Mouse (Mus musculus): ENCODE measurements around the gene Tdrd12. TPM values are rescaled to one million over a fixed set of nuclear protein-coding genes. Genes with fewer than 3 reads are reported as not detected.

Tdrd12 gene
- 0.50 and 0.78 TPM in 2 replicates for polyA plus RNA-seq (2014; fragmentation: Nextera tagmentation; extraction: Ambion mirVana)

DNA sequence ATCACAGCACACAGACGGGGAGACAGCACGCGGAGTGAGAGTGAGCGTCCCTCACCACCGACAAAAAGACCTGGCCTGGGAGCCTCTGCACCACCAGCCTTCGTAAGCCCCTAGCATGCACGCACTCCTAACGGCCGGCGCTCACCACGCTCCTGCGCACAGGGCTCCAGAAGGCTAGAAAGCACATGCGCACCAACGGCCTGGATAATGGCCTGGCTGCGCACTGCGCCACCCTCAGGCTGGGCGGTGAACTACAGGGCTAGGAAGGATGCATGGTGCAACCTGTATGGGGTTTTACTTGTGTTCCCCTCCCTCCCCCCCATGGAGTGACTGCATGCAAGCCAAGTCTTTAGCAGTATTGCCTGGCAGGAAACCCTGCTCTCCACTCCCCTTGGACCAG is at the start of gene Tdrd12:
Tdrd12 (minus strand) TSS at position 184 of the 400 bp plus-strand sequence.
- DNase-seq (ENCODE audit: low spot score) (no peak), ATAC-seq (no peak)
- H3K36me3 ChIP-seq (ENCODE audit: control insufficient read depth, insufficient read depth, low read length): no peaks in the 10 kb centered on the region
- H3K9me3 ChIP-seq (replicated peaks; ENCODE audit: control insufficient read depth, low read length): no peaks in the 10 kb centered on the region
- H3K9ac ChIP-seq (ENCODE audit: low read length): no peak within 1 kb of the TSS
- no peak within 1 kb of the TSS for H3K4me2 ChIP-seq (ENCODE audit: low read length)
- 97% methylated on average over 17 of the region's 17 CpGs for WGBS
- H3K4me1 ChIP-seq (ENCODE audit: control insufficient read depth, insufficient read depth, low read length): no peaks in the 10 kb centered on the region
- no peak within 1 kb of the TSS for H3K27ac ChIP-seq (ENCODE audit: low read depth, low read length)
- no peaks in the 10 kb centered on the region for H3K27me3 ChIP-seq (replicated peaks; ENCODE audit: control insufficient read depth, insufficient read depth, low read length)
- H3K4me3 ChIP-seq (ENCODE audit: low read depth, low read length): no peak within 1 kb of the TSS

DNA sequence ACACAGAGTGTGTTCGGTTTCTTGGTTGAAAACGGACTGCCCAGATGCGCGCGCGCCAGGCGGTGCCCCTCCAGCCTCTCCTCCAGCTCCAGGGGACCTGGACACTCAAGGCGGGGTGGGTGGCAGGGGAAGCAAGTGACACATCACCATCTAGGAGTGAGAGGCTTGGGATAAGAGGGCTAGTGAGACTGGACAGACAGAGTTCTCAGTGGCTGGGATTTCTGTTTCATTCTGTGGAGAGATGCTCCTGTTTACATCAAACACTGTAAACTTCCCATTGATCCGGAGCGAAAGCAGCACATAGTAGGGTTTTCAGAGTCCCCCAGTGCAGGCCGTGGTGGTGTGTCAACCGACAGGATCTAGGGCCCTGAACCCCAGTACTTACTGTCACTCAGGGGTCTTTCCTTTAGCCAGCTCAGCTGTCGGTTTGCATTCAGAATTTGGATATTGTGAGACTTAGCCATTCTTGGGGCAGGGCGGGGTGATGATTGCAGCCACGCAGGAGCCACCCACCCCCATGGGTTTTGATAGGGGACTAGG is 49.4 kb upstream of the Tdrd12 start:
- Histone ChIP-seq H3K4me2 (ENCODE audit: low read length) (peak overlapping the region; percentile 99), H3K27ac (ENCODE audit: low read depth, low read length) (no peak overlapping the region), H3K4me1 (ENCODE audit: control insufficient read depth, insufficient read depth, low read length) (peaks cover 9% of the 10 kb centered on the region), H3K4me3 (ENCODE audit: low read depth, low read length) (peak overlapping the region; percentile 77), H3K27me3 (replicated peaks; ENCODE audit: control insufficient read depth, insufficient read depth, low read length) (peaks cover 29% of the 10 kb centered on the region), H3K36me3 (ENCODE audit: control insufficient read depth, insufficient read depth, low read length) (peaks cover 1% of the 10 kb centered on the region; the same call in 1 of the 2 replicates), H3K9ac (ENCODE audit: low read length) (peak overlapping the region; percentile 76), H3K9me3 (replicated peaks; ENCODE audit: control insufficient read depth, low read length) (no peaks in the 10 kb centered on the region)
- no peak for ATAC-seq
- DNase-seq (ENCODE audit: low spot score): no peak
- WGBS: 22% methylated on average over 15 of the region's 15 CpGs

DNA sequence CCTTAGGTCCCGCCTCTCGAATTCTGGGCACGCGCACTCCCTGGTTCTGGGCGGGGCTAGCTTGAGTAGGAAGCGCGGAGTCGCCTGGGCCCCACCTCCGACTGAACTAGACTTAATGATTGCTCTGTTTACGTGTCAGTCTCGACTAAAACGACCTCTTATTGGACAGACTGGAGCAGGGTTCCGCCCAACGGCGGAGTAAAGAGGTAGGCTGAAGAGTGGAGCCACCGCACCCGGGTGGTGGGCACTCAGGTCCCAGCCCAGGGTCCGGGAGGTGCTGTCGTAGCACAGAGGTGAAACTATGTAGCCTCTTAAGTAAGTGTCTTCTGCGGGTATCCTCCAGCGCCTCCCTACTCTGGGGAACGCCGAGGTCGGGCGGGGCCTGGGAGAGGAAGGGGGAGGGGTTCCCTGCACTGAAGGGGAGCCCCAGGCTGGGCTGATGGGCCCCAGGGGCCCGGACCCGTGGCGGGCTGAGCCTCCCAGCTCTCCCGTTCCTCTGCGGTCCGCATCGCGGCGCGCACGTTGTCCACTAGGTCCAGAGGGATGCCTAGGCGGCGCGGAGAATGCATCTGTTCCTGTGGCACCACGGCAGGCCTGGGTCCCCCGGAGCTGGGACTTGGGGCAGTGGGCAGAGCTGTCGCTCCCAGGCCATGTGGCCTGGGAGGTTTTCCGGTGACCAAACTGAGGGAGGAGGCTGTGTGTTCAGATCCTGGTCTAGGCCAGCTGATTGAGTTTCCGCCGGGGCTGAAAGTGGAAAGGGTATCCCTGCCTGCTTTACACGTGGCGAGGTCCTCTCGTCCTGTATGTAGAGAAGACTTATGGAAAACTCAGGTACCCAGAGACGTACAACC is 48.7 kb upstream of the Tdrd12 start, which contains the start of gene Ankrd27:
Ankrd27 (plus strand) TSS at position 190 of the 851 bp plus-strand sequence.
- WGBS: under 1% methylated on average over 49 of the region's 49 CpGs
- Histone ChIP-seq H3K9me3 (replicated peaks; ENCODE audit: control insufficient read depth, low read length) (no peaks in the 10 kb centered on the region), H3K4me3 (ENCODE audit: low read depth, low read length) (peak within 1 kb of the TSS; percentile 77), H3K9ac (ENCODE audit: low read length) (peak within 1 kb of the TSS; percentile 76), H3K36me3 (ENCODE audit: control insufficient read depth, insufficient read depth, low read length) (no peaks in the 10 kb centered on the region), H3K4me1 (ENCODE audit: control insufficient read depth, insufficient read depth, low read length) (peaks cover 9% of the 10 kb centered on the region), H3K27ac (ENCODE audit: low read depth, low read length) (no peak within 1 kb of the TSS; the same call in 1 of the 2 replicates), H3K4me2 (ENCODE audit: low read length) (peak within 1 kb of the TSS; percentile 99), H3K27me3 (replicated peaks; ENCODE audit: control insufficient read depth, insufficient read depth, low read length) (peaks cover 29% of the 10 kb centered on the region)
- DNase-seq (ENCODE audit: low spot score) (peak; percentile 98), ATAC-seq (peak; percentile 99)

DNA sequence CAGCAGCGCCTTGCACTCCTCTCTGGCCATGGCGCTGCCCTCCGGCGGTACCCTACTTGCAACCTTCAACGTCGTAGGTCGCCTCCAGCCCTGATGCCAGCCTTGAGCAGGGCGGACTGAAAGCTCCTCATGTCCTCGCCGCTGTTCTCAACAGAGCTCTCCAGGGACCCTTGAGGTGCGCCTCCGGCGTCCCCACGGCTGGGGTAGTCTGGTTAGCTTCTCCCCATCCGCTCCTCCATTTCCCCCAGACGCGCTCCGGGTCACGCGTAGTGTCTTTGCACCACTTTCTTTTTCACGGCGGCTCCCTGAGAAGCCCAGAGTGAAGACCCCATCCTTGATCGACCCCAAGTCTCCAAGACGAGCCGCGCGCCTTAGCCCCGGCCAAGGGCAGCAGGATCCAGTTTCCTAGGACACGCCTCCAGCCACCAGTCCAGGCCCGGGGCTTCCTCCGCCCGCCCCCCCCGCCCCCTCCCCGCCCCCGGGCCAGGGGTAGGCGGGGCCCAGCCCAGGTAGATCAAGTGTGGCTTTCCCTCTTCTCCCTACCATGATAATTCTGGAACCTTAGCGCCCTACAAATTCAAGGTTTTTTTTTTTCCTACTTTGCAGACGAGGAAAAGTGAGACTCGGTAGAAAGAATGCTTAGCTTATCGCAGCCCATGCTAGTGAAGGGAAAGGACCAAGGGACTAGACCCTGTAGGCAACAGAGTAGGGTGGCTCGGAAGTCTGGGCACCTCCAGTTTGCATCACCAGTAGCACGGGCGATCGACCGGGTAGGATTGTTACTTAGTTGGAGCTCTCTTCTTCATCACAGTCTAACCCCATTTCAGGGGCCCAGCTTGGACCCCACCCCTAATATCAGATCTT is 47.9 kb upstream of the Tdrd12 start, which contains the start of gene Rgs9bp:
Rgs9bp (minus strand) TSS at position 392 of the 864 bp plus-strand sequence.
- peak; percentile 44 for DNase-seq (ENCODE audit: low spot score)

DNA sequence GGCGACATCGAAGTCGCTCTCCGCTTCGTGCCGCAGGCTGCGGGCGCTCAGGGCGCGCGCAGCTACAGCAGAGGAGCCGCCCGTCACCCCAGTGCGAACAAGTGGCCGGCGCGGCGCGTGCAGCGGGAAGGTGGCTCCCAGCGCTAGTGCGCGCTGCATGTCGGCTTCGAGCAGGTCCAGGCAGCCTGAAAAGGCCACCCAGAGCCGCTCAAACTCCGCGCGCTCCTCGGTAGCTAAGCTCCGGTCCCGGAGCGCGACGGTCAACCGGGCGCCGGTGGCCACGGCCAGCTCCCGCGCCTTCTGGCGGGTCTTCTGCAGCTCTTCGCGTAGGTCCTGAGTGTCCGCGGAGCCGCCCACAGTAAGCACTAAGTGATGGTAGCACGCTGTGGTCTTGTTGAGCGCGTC is 47.2 kb upstream of the Tdrd12 start:
- DNase-seq (ENCODE audit: low spot score): peak; percentile 56

More for the DNA sequence above, 47.9 kb upstream of the Tdrd12 start, which contains the start of gene Rgs9bp:
- Histone ChIP-seq H3K4me3 (ENCODE audit: low read depth, low read length) (peak within 1 kb of the TSS; percentile 77), H3K9ac (ENCODE audit: low read length) (peak within 1 kb of the TSS; percentile 76), H3K27ac (ENCODE audit: low read depth, low read length) (no peak within 1 kb of the TSS; the same call in 1 of the 2 replicates), H3K4me2 (ENCODE audit: low read length) (peak within 1 kb of the TSS; percentile 99), H3K4me1 (ENCODE audit: control insufficient read depth, insufficient read depth, low read length) (peaks cover 9% of the 10 kb centered on the region), H3K36me3 (ENCODE audit: control insufficient read depth, insufficient read depth, low read length) (no peaks in the 10 kb centered on the region), H3K9me3 (replicated peaks; ENCODE audit: control insufficient read depth, low read length) (no peaks in the 10 kb centered on the region), H3K27me3 (replicated peaks; ENCODE audit: control insufficient read depth, insufficient read depth, low read length) (peaks cover 29% of the 10 kb centered on the region)
- under 1% methylated on average over 45 of the region's 45 CpGs for WGBS
- peak; percentile 56 for ATAC-seq

DNA sequence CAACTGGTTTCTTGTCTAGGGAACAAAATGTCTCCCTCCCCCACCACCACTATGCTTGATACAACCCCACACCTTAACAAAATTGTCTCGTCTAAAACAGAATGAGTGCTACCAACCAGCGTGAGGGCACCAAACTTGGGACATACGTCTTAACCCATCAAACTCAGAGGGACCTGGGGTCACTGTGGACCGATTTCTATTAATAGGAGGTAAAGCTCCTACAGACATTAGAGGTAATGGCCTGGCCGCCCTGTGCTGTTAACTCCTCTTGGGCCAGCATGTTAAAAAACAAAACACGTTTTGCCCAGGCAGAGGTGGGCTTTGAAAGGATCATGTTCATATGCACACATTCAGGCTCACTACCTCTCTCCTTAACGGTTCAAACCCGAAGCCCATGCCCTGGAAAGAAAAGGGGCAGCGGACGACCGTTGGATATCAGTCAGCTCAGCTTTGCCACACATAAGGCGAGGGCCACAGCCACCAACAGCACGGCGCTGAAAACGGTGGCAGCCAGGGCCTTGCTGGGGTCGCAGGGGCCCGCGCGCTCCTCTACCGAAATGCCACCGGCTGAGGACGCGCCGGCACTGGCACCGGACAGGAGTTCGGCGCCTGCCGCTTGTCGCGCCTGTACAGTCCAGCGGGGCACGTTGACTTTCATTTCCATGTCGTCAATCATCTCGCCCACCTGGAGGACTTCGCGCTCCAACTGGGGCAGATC is 46.7 kb upstream of the Tdrd12 start:
- peak overlapping the region; percentile 77 for H3K4me3 ChIP-seq (ENCODE audit: low read depth, low read length)
- WGBS: 3% methylated on average over 36 of the region's 36 CpGs
- no peaks in the 10 kb centered on the region for H3K9me3 ChIP-seq (replicated peaks; ENCODE audit: control insufficient read depth, low read length)
- ATAC-seq: no peak
- H3K9ac ChIP-seq (ENCODE audit: low read length): peak overlapping the region; percentile 35
- peaks cover 9% of the 10 kb centered on the region for H3K4me1 ChIP-seq (ENCODE audit: control insufficient read depth, insufficient read depth, low read length)
- H3K36me3 ChIP-seq (ENCODE audit: control insufficient read depth, insufficient read depth, low read length): no peaks in the 10 kb centered on the region
- no peak for DNase-seq (ENCODE audit: low spot score)
- H3K4me2 ChIP-seq (ENCODE audit: low read length): peak overlapping the region; percentile 99
- no peak overlapping the region for H3K27ac ChIP-seq (ENCODE audit: low read depth, low read length)
- H3K27me3 ChIP-seq (replicated peaks; ENCODE audit: control insufficient read depth, insufficient read depth, low read length): peaks cover 29% of the 10 kb centered on the region

More for the DNA sequence above, 47.2 kb upstream of the Tdrd12 start:
- H3K4me1 ChIP-seq (ENCODE audit: control insufficient read depth, insufficient read depth, low read length): peaks cover 9% of the 10 kb centered on the region
- H3K9ac ChIP-seq (ENCODE audit: low read length): peak overlapping the region; percentile 35
- no peak for ATAC-seq
- peaks cover 29% of the 10 kb centered on the region for H3K27me3 ChIP-seq (replicated peaks; ENCODE audit: control insufficient read depth, insufficient read depth, low read length)
- peak overlapping the region; percentile 99 for H3K4me2 ChIP-seq (ENCODE audit: low read length)
- H3K36me3 ChIP-seq (ENCODE audit: control insufficient read depth, insufficient read depth, low read length): no peaks in the 10 kb centered on the region
- under 1% methylated on average over 50 of the region's 50 CpGs for WGBS
- no peaks in the 10 kb centered on the region for H3K9me3 ChIP-seq (replicated peaks; ENCODE audit: control insufficient read depth, low read length)
- peak overlapping the region; percentile 77 for H3K4me3 ChIP-seq (ENCODE audit: low read depth, low read length)
- H3K27ac ChIP-seq (ENCODE audit: low read depth, low read length): no peak overlapping the region

DNA sequence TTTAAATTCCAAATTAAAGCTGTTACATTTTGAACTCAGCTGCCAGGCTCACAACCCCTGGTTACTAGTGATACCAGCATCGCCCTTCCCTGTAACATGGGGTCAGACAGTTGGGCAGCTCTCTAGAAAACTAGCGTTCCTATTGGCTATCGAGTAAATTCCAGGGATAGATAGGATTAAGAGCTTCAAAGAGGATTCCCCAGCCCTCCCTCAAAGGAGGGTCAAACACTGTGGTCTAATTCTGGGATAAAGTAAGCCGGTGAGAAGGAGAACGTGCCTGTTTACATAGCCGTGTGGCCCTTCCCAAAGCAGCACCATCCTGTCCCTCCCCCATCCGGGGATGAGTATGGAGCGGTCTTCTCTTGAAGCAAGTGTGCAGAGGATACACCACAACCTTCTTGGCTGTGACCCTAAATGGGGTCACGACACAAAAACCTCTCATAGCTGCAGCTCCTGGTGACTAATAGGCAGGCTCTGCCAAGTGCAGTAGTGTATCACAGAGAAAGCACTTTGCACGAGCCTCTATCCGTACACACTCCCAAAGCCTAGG is 46.0 kb upstream of the Tdrd12 start:
- Histone ChIP-seq H3K27ac (ENCODE audit: low read depth, low read length) (no peak overlapping the region), H3K9ac (ENCODE audit: low read length) (no peak overlapping the region), H3K4me1 (ENCODE audit: control insufficient read depth, insufficient read depth, low read length) (peaks cover 9% of the 10 kb centered on the region), H3K4me3 (ENCODE audit: low read depth, low read length) (no peak overlapping the region), H3K4me2 (ENCODE audit: low read length) (no peak overlapping the region), H3K36me3 (ENCODE audit: control insufficient read depth, insufficient read depth, low read length) (no peaks in the 10 kb centered on the region), H3K27me3 (replicated peaks; ENCODE audit: control insufficient read depth, insufficient read depth, low read length) (peaks cover 29% of the 10 kb centered on the region), H3K9me3 (replicated peaks; ENCODE audit: control insufficient read depth, low read length) (no peaks in the 10 kb centered on the region)
- ATAC-seq: no peak
- DNase-seq (ENCODE audit: low spot score): no peak
- 8% methylated on average over 11 of the region's 11 CpGs for WGBS

DNA sequence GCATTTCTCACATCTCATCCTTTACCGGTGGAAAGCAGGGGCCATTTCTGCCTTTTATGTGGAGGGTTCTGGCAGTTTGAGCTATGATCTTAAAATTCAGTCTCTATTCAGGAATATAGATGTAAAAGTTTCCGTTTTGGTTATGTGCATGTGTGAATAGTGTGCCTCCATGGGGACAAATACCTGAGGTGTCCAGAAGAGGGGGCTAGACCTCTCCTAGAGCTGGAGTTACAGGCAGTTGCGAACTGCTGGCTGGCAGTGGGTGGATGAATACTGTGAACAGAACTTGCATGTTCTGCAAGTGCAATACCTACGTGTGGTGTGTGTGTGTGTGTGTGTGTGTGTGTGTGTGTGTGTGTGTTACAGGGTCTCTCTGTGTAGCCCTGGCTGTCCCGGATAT is 45.2 kb upstream of the Tdrd12 start:
- Histone ChIP-seq H3K4me1 (ENCODE audit: control insufficient read depth, insufficient read depth, low read length) (peaks cover 9% of the 10 kb centered on the region), H3K27ac (ENCODE audit: low read depth, low read length) (no peak overlapping the region), H3K27me3 (replicated peaks; ENCODE audit: control insufficient read depth, insufficient read depth, low read length) (peaks cover 29% of the 10 kb centered on the region), H3K4me2 (ENCODE audit: low read length) (no peak overlapping the region), H3K36me3 (ENCODE audit: control insufficient read depth, insufficient read depth, low read length) (no peaks in the 10 kb centered on the region), H3K9ac (ENCODE audit: low read length) (no peak overlapping the region), H3K4me3 (ENCODE audit: low read depth, low read length) (no peak overlapping the region), H3K9me3 (replicated peaks; ENCODE audit: control insufficient read depth, low read length) (no peaks in the 10 kb centered on the region)
- ATAC-seq (no peak), DNase-seq (ENCODE audit: low spot score) (no peak)
- WGBS: 69% methylated on average over 5 of the region's 5 CpGs
